Mouse (Mus musculus): ENCODE results near the gene Fbn1. TPM values are rescaled to one million over a fixed set of nuclear protein-coding genes. Genes with fewer than 3 reads are reported as not detected.

The Fbn1 gene
- total RNA-seq, 2 experiments from 2014 or later = 0.18 to 0.37 TPM

- no peak for ATAC-seq (ENCODE audit: poor library complexity, severe bottlenecking)
These were observed 158.6 kb downstream of the Fbn1 start for GRCm38 (mm10) chr2:125349144-125349543.

GRCm38 (mm10) chr2:125342181-125342950, 165.4 kb downstream of the Fbn1 start:
- ATAC-seq (ENCODE audit: poor library complexity, severe bottlenecking) = no peak

- ATAC-seq (ENCODE audit: poor library complexity, severe bottlenecking) = no peak
These were observed 167.4 kb downstream of the Fbn1 start for GRCm38 (mm10) chr2:125340381-125340780.

- no peak for ATAC-seq (ENCODE audit: poor library complexity, severe bottlenecking)
These were observed 170.6 kb downstream of the Fbn1 start for GRCm38 (mm10) chr2:125337239-125337638.

- ATAC-seq (ENCODE audit: poor library complexity, severe bottlenecking) = no peak
These were observed 172.6 kb downstream of the Fbn1 start for GRCm38 (mm10) chr2:125335206-125335605.

GRCm38 (mm10) chr2:125334163-125334562, 173.6 kb downstream of the Fbn1 start:
- no peak for ATAC-seq (ENCODE audit: poor library complexity, severe bottlenecking)

GRCm38 (mm10) chr2:125331581-125331980, 176.2 kb downstream of the Fbn1 start:
- ATAC-seq (ENCODE audit: poor library complexity, severe bottlenecking) = no peak

- no peak for ATAC-seq (ENCODE audit: poor library complexity, severe bottlenecking)
These were observed 177.3 kb downstream of the Fbn1 start for GRCm38 (mm10) chr2:125330506-125330905.

GRCm38 (mm10) chr2:125325125-125325855, 182.5 kb downstream of the Fbn1 start:
- no peak for ATAC-seq (ENCODE audit: poor library complexity, severe bottlenecking)

- no peak for ATAC-seq (ENCODE audit: poor library complexity, severe bottlenecking)
These were observed 183.3 kb downstream of the Fbn1 start for GRCm38 (mm10) chr2:125324455-125324854.

- ATAC-seq (ENCODE audit: poor library complexity, severe bottlenecking) = no peak
These were observed 184.4 kb downstream of the Fbn1 start for GRCm38 (mm10) chr2:125323347-125323746.

GRCm38 (mm10) chr2:125322581-125322980, 185.2 kb downstream of the Fbn1 start:
- ATAC-seq (ENCODE audit: poor library complexity, severe bottlenecking) = peak; percentile 95

- ATAC-seq (ENCODE audit: poor library complexity, severe bottlenecking) = no peak
These were observed 186.7 kb downstream of the Fbn1 start for GRCm38 (mm10) chr2:125321071-125321470.

GRCm38 (mm10) chr2:125319651-125320050, 188.1 kb downstream of the Fbn1 start:
- ATAC-seq (ENCODE audit: poor library complexity, severe bottlenecking) = no peak

- ATAC-seq (ENCODE audit: poor library complexity, severe bottlenecking) = no peak
These were observed 189.3 kb downstream of the Fbn1 start for GRCm38 (mm10) chr2:125318371-125319061.

GRCm38 (mm10) chr2:125315203-125315602, 192.6 kb downstream of the Fbn1 start:
- no peak for ATAC-seq (ENCODE audit: poor library complexity, severe bottlenecking)

GRCm38 (mm10) chr2:125314169-125314925, 193.4 kb downstream of the Fbn1 start:
- ATAC-seq (ENCODE audit: poor library complexity, severe bottlenecking) = no peak

GRCm38 (mm10) chr2:125309710-125310109, 198.1 kb downstream of the Fbn1 start:
- ATAC-seq (ENCODE audit: poor library complexity, severe bottlenecking) = peak; percentile 82

GRCm38 (mm10) chr2:125305671-125306070, 202.1 kb downstream of the Fbn1 start:
- no peak for ATAC-seq (ENCODE audit: poor library complexity, severe bottlenecking)

GRCm38 (mm10) chr2:125304746-125305145, 203.0 kb downstream of the Fbn1 start:
- no peak for ATAC-seq (ENCODE audit: poor library complexity, severe bottlenecking)

Data from megakaryocyte, adult 5-6 weeks (primary cell).